Mouse (Mus musculus): Measurements from ENCODE around the gene Ddx47.

The Ddx47 gene

GRCm38 (mm10) chr6:135069856-135070255, 58.4 kb downstream of the Ddx47 start:
- DNase-seq (ENCODE audit: low spot score in 2 of 2), result no peak

DNA sequence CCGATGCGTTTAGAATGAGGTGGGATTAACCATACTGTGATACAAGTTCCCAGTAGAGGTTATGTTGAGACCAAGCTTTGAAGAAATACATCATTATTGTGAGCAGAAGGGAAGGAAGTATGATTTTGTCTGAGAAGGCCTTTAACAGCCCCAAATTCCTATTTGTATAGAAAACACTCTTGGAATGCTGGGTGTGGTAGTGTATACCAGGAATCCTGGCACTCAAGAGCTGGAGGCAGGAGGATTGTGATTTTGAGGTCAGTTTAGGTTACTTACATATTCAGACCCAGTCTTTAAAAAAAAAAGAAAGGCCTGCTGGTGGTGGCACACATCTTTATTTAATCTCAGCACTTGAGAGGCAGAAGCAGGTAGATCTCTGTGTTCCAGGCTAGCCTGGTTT, 58.9 kb downstream of the Ddx47 start:
- DNase-seq (ENCODE audit: low spot score in 2 of 2), result no peak
